Mouse (Mus musculus): ENCODE measurements at regions not wholly inside any gene's neighbourhood (a gene's known extent, or its start where the extent isn't known, plus 50 kb on each side); places are given as distances from the start of the nearest gene placed in this dataset.
"Not testable (repeated sequence)": the region's sequence is repeated elsewhere in the genome, so short reads cannot be mapped to it uniquely, and the experiment has no call there.

GRCm38 (mm10) chr19:35034408-35034807 lies 112.2 kb downstream of the Kif20b start:
- DNase-seq (ENCODE audit: low spot score): no peak

- no peak for DNase-seq (ENCODE audit: low spot score)
Measured at GRCm38 (mm10) chr19:35045576-35045975, 123.4 kb downstream of the Kif20b start.

GRCm38 (mm10) chr19:35066352-35066935 lies 144.3 kb downstream of the Kif20b start:
- no peak for DNase-seq (ENCODE audit: low spot score)

GRCm38 (mm10) chr19:35081126-35081525 lies 159.0 kb downstream of the Kif20b start:
- DNase-seq (ENCODE audit: low spot score): no peak

GRCm38 (mm10) chr19:35101244-35101643 lies 179.1 kb downstream of the Kif20b start:
- DNase-seq (ENCODE audit: low spot score): no peak

GRCm38 (mm10) chr19:35114313-35114712 lies 192.2 kb downstream of the Kif20b start:
- no peak for DNase-seq (ENCODE audit: low spot score)

- DNase-seq (ENCODE audit: low spot score): peak; percentile 47
Measured at GRCm38 (mm10) chr19:35125278-35125677, 203.1 kb downstream of the Kif20b start.

GRCm38 (mm10) chr19:35126594-35127051 lies 204.5 kb downstream of the Kif20b start:
- no peak for DNase-seq (ENCODE audit: low spot score)

GRCm38 (mm10) chr19:35128104-35128503 lies 205.9 kb downstream of the Kif20b start:
- no peak for DNase-seq (ENCODE audit: low spot score)

- peak; percentile 5 for DNase-seq (ENCODE audit: low spot score)
Measured at GRCm38 (mm10) chr19:35143131-35143530, 221.0 kb downstream of the Kif20b start.

- no peak for DNase-seq (ENCODE audit: low spot score)
Measured at GRCm38 (mm10) chr19:35143781-35144180, 221.6 kb downstream of the Kif20b start.

GRCm38 (mm10) chr19:35149476-35149875 lies 227.3 kb downstream of the Kif20b start:
- DNase-seq (ENCODE audit: low spot score): not testable (repeated sequence)

- DNase-seq (ENCODE audit: low spot score): no peak
Measured at GRCm38 (mm10) chr19:35150780-35151725, 228.9 kb downstream of the Kif20b start.

GRCm38 (mm10) chr19:35151841-35152240 lies 229.7 kb downstream of the Kif20b start:
- no peak for DNase-seq (ENCODE audit: low spot score)

- no peak for DNase-seq (ENCODE audit: low spot score)
Measured at GRCm38 (mm10) chr19:35157849-35158248, 235.7 kb downstream of the Kif20b start.

- no peak for DNase-seq (ENCODE audit: low spot score)
Measured at GRCm38 (mm10) chr19:35164727-35165126, 242.6 kb downstream of the Kif20b start.

- no peak for DNase-seq (ENCODE audit: low spot score)
Measured at GRCm38 (mm10) chr19:35170554-35170953, 248.4 kb downstream of the Kif20b start.

- DNase-seq (ENCODE audit: low spot score): no peak
Measured at GRCm38 (mm10) chr19:35180102-35180501, 257.9 kb downstream of the Kif20b start.

- DNase-seq (ENCODE audit: low spot score): no peak
Measured at GRCm38 (mm10) chr19:35205557-35206239, 283.5 kb downstream of the Kif20b start.

- DNase-seq (ENCODE audit: low spot score): no peak
Measured at GRCm38 (mm10) chr19:35244188-35244587, 322.0 kb downstream of the Kif20b start.

GRCm38 (mm10) chr19:35247531-35247930 lies 325.4 kb downstream of the Kif20b start:
- no peak for DNase-seq (ENCODE audit: low spot score)

GRCm38 (mm10) chr19:35258634-35259033 lies 336.5 kb downstream of the Kif20b start:
- not testable (repeated sequence) for DNase-seq (ENCODE audit: low spot score)

- DNase-seq (ENCODE audit: low spot score): no peak
Measured at GRCm38 (mm10) chr19:35263101-35263500, 340.9 kb downstream of the Kif20b start.

All from adipocyte (in vitro differentiated cells).